Mouse (Mus musculus) liver, embryonic 13.5 days (tissue): ENCODE data around the gene Coa5. TPM values are rescaled to one million over a fixed set of nuclear protein-coding genes. Genes with fewer than 3 reads are reported as not detected.
A peak's percentile ranks its signal among the peaks of the same experiment; 100 is the strongest.

ENCODE experiments used
- ATAC-seq: fragments of 200-750 bp; cut with Nextera tagmentation; 2 replicates; pipeline ENCODE4 v1.8.0; 2017; ENCODE audit warnings: low read depth, mild to moderate bottlenecking, moderate number of reproducible peaks, moderate library complexity
- DNase-seq: peaks from one replicate; pipeline ENCODE4 v3.0.0; 2022
- H3K27ac ChIP-seq: fragments of 300-500 bp; sonication (generic); 2 replicates; pipeline ENCODE4 v1.5.1; 2015; ENCODE audit warnings: moderate library complexity, mild to moderate bottlenecking, inconsistent platforms
- H3K27me3 ChIP-seq: fragments of 300-500 bp; sonication (generic); 2 replicates; pipeline ENCODE4 v1.6.1; 2015; ENCODE audit warnings: mild to moderate bottlenecking, inconsistent platforms
- H3K36me3 ChIP-seq: fragments of 300-500 bp; sonication (generic); 2 replicates; pipeline ENCODE4 v1.6.1; 2015; ENCODE audit warnings: mild to moderate bottlenecking, inconsistent platforms
- H3K4me1 ChIP-seq: fragments of 300-500 bp; sonication (generic); replicated peaks from 2 replicates; pipeline ENCODE4 v1.6.1; 2015; ENCODE audit warnings: inconsistent platforms
- H3K4me2 ChIP-seq: fragments of 300-500 bp; sonication (generic); 2 replicates; pipeline ENCODE4 v1.6.1; 2015; ENCODE audit warnings: inconsistent platforms, mild to moderate bottlenecking, moderate library complexity
- H3K4me3 ChIP-seq: fragments of 300-500 bp; sonication (generic); replicated peaks from 2 replicates; pipeline ENCODE4 v1.5.1; 2015; ENCODE audit warnings: mild to moderate bottlenecking, inconsistent platforms
- H3K9ac ChIP-seq: fragments of 300-500 bp; sonication (generic); 2 replicates; pipeline ENCODE4 v1.6.1; 2015; ENCODE audit warnings: mild to moderate bottlenecking, inconsistent platforms
- H3K9me3 ChIP-seq: fragments of 300-500 bp; sonication (generic); replicated peaks from 2 replicates; pipeline ENCODE4 v1.6.1; 2016; ENCODE audit warnings: inconsistent platforms
- WGBS: fragments of 180-500 bp; shearing (Covaris S2); methylation state at CpG from one replicate; pipeline ENCODE4 v1.1.7; 2015; ENCODE audit not compliant: insufficient replicate concordance; 5-methylcytosine and 5-hydroxymethylcytosine counted together
- polyA plus RNA-seq: library from polyadenylated mRNA; unstranded; fragments of >200 nt; fragmentation: Nextera tagmentation; extraction: Ambion mirVana; gene quantifications from 2 replicates; pipeline ENCODE4 v1.2.1, GENCODE M21; 2015

The Coa5 gene
- polyA plus RNA-seq, 1 experiment from 2014 or later, result 36.8 TPM

GRCm38 (mm10) chr1:37396481-37396880 lies 33.4 kb downstream of the Coa5 start:
- H3K9ac ChIP-seq, result no peak overlapping the region
- H3K4me1 ChIP-seq, result no peaks in the 10 kb centered on the region
- H3K27me3 ChIP-seq, result no peaks in the 10 kb centered on the region
- WGBS, result 52% methylated on average over 1 of the region's 1 CpGs
- no peaks in the 10 kb centered on the region for H3K36me3 ChIP-seq
- H3K27ac ChIP-seq, result no peak overlapping the region
- H3K4me2 ChIP-seq, result no peak overlapping the region
- ATAC-seq (no peak), DNase-seq (no peak)
- no peaks in the 10 kb centered on the region for H3K9me3 ChIP-seq
- no peak overlapping the region for H3K4me3 ChIP-seq

- Histone ChIP-seq H3K4me1 (no peaks in the 10 kb centered on the region), H3K4me2 (no peak overlapping the region), H3K4me3 (no peak overlapping the region), H3K36me3 (no peaks in the 10 kb centered on the region), H3K9me3 (no peaks in the 10 kb centered on the region), H3K27me3 (no peaks in the 10 kb centered on the region), H3K27ac (no peak overlapping the region), H3K9ac (no peak overlapping the region)
- ATAC-seq (no peak), DNase-seq (no peak)
- WGBS, result 71% methylated on average over 5 of the region's 5 CpGs
These were observed 36.7 kb downstream of the Coa5 start for GRCm38 (mm10) chr1:37393174-37393573.

- ATAC-seq, result no peak
- Histone ChIP-seq H3K4me3 (no peak overlapping the region), H3K4me2 (no peak overlapping the region), H3K27ac (no peak overlapping the region), H3K4me1 (no peaks in the 10 kb centered on the region), H3K9me3 (no peaks in the 10 kb centered on the region), H3K36me3 (no peaks in the 10 kb centered on the region), H3K27me3 (no peaks in the 10 kb centered on the region), H3K9ac (no peak overlapping the region)
- DNase-seq, result no peak
- 67% methylated on average over 7 of the region's 7 CpGs for WGBS
These were observed 43.4 kb downstream of the Coa5 start for GRCm38 (mm10) chr1:37386448-37386971.

GRCm38 (mm10) chr1:37384304-37384703 lies 45.6 kb downstream of the Coa5 start:
- ATAC-seq (no peak), DNase-seq (no peak)
- H3K9ac ChIP-seq, result no peak overlapping the region
- H3K9me3 ChIP-seq, result no peaks in the 10 kb centered on the region
- 50% methylated on average over 3 of the region's 3 CpGs for WGBS
- no peaks in the 10 kb centered on the region for H3K36me3 ChIP-seq
- no peak overlapping the region for H3K4me2 ChIP-seq
- no peak overlapping the region for H3K4me3 ChIP-seq
- no peaks in the 10 kb centered on the region for H3K27me3 ChIP-seq
- H3K4me1 ChIP-seq, result no peaks in the 10 kb centered on the region
- no peak overlapping the region for H3K27ac ChIP-seq

GRCm38 (mm10) chr1:37380913-37381312 lies 49.0 kb downstream of the Coa5 start:
- Histone ChIP-seq H3K9ac (no peak overlapping the region), H3K4me1 (no peaks in the 10 kb centered on the region), H3K27ac (no peak overlapping the region), H3K4me3 (no peak overlapping the region), H3K36me3 (no peaks in the 10 kb centered on the region), H3K9me3 (no peaks in the 10 kb centered on the region), H3K27me3 (no peaks in the 10 kb centered on the region), H3K4me2 (no peak overlapping the region)
- WGBS, result 74% methylated on average over 5 of the region's 5 CpGs
- DNase-seq, result no peak
- no peak for ATAC-seq

- 59% methylated on average over 4 of the region's 4 CpGs for WGBS
- no peak overlapping the region for H3K9ac ChIP-seq
- no peaks in the 10 kb centered on the region for H3K36me3 ChIP-seq
- no peak for DNase-seq
- no peaks in the 10 kb centered on the region for H3K9me3 ChIP-seq
- H3K4me3 ChIP-seq, result no peak overlapping the region
- H3K27me3 ChIP-seq, result no peaks in the 10 kb centered on the region
- H3K27ac ChIP-seq, result no peak overlapping the region
- no peak overlapping the region for H3K4me2 ChIP-seq
- H3K4me1 ChIP-seq, result no peaks in the 10 kb centered on the region
- no peak for ATAC-seq
These were observed 50.4 kb downstream of the Coa5 start for GRCm38 (mm10) chr1:37379536-37379935.

GRCm38 (mm10) chr1:37378095-37378494 lies 51.8 kb downstream of the Coa5 start:
- 87% methylated on average over 5 of the region's 5 CpGs for WGBS
- no peak overlapping the region for H3K9ac ChIP-seq
- H3K4me3 ChIP-seq, result no peak overlapping the region

GRCm38 (mm10) chr1:37376751-37377150 lies 53.2 kb downstream of the Coa5 start:
- Histone ChIP-seq H3K36me3 (no peaks in the 10 kb centered on the region), H3K4me1 (no peaks in the 10 kb centered on the region), H3K9me3 (no peaks in the 10 kb centered on the region), H3K4me3 (no peak overlapping the region), H3K4me2 (no peak overlapping the region), H3K27me3 (no peaks in the 10 kb centered on the region), H3K27ac (0 out of 2 replicates have a peak overlapping the region, but pooled peaks have one; percentile 13), H3K9ac (no peak overlapping the region)
- DNase-seq (no peak), ATAC-seq (no peak)
- 49% methylated on average over 2 of the region's 2 CpGs for WGBS

More at GRCm38 (mm10) chr1:37378095-37378494, 51.8 kb downstream of the Coa5 start:
- ATAC-seq (no peak), DNase-seq (no peak)
- Histone ChIP-seq H3K27ac (no peak overlapping the region), H3K4me2 (no peak overlapping the region), H3K36me3 (no peaks in the 10 kb centered on the region), H3K4me1 (no peaks in the 10 kb centered on the region), H3K9me3 (no peaks in the 10 kb centered on the region), H3K27me3 (no peaks in the 10 kb centered on the region)

- no peak for ATAC-seq
- 82% methylated on average over 8 of the region's 8 CpGs for WGBS
These were observed 53.7 kb downstream of the Coa5 start for GRCm38 (mm10) chr1:37376177-37376576.

GRCm38 (mm10) chr1:37368768-37369385 lies 61.0 kb downstream of the Coa5 start:
- no peak overlapping the region for H3K27ac ChIP-seq
- WGBS, result 77% methylated on average over 7 of the region's 7 CpGs
- no peaks in the 10 kb centered on the region for H3K9me3 ChIP-seq
- no peak for ATAC-seq
- H3K9ac ChIP-seq, result no peak overlapping the region
- H3K36me3 ChIP-seq, result no peaks in the 10 kb centered on the region; the same call in 1 of the 2 replicates
- no peak overlapping the region for H3K4me3 ChIP-seq
- no peaks in the 10 kb centered on the region for H3K4me1 ChIP-seq
- no peak for DNase-seq
- no peaks in the 10 kb centered on the region for H3K27me3 ChIP-seq
- no peak overlapping the region for H3K4me2 ChIP-seq

More at GRCm38 (mm10) chr1:37376177-37376576, 53.7 kb downstream of the Coa5 start:
- Histone ChIP-seq H3K9ac (no peak overlapping the region), H3K36me3 (no peaks in the 10 kb centered on the region), H3K4me3 (no peak overlapping the region), H3K27me3 (no peaks in the 10 kb centered on the region), H3K4me2 (no peak overlapping the region), H3K9me3 (no peaks in the 10 kb centered on the region), H3K27ac (no peak overlapping the region), H3K4me1 (no peaks in the 10 kb centered on the region)
- DNase-seq, result no peak

GRCm38 (mm10) chr1:37368125-37368524 lies 61.8 kb downstream of the Coa5 start:
- DNase-seq, result no peak
- Histone ChIP-seq H3K27me3 (no peaks in the 10 kb centered on the region), H3K36me3 (no peaks in the 10 kb centered on the region; the same call in 1 of the 2 replicates), H3K9me3 (no peaks in the 10 kb centered on the region), H3K27ac (no peak overlapping the region), H3K4me3 (no peak overlapping the region), H3K9ac (no peak overlapping the region), H3K4me1 (no peaks in the 10 kb centered on the region), H3K4me2 (no peak overlapping the region)
- no peak for ATAC-seq
- 67% methylated on average over 10 of the region's 10 CpGs for WGBS
